Mouse (Mus musculus) cortical plate, adult 2 months (tissue): ENCODE data around the gene Zfp354b. TPM values are rescaled to one million over a fixed set of nuclear protein-coding genes. Genes with fewer than 3 reads are reported as not detected.

Experiments
- H3K27ac ChIP-seq: fragments of 200-500 bp; 2 replicates; pipeline ENCODE4 v1.5.1; 2012; ENCODE audit warnings: low read length, control low read depth, inconsistent platforms; ENCODE audit not compliant: insufficient read depth
- H3K4me1 ChIP-seq: fragments of 200-500 bp; 2 replicates; pipeline ENCODE4 v1.6.1; 2011; ENCODE audit warnings: low read length; ENCODE audit not compliant: control insufficient read depth, insufficient read depth
- H3K4me3 ChIP-seq: fragments of 200-500 bp; 2 replicates; pipeline ENCODE4 v1.5.1; 2011; ENCODE audit warnings: mild to moderate bottlenecking, low read length, control low read depth; ENCODE audit not compliant: insufficient read depth
- CTCF ChIP-seq: fragments of 200-500 bp; IDR thresholded peaks from 2 replicates; pipeline ENCODE4 v1.5.1; 2011; ENCODE audit warnings: mild to moderate bottlenecking, control low read depth, low read length; ENCODE audit not compliant: insufficient read depth; ENCODE audit errors: extremely low read depth
- POLR2A ChIP-seq: fragments of 200-500 bp; IDR thresholded peaks from 2 replicates; pipeline ENCODE4 v1.6.1; 2011; ENCODE audit warnings: mild to moderate bottlenecking, low read length, control low read depth; ENCODE audit not compliant: insufficient read depth; ENCODE audit errors: extremely low read depth
- polyA plus RNA-seq: library from polyadenylated mRNA; depleted of rRNA; stranded (reverse); fragments of >200 nt; gene quantifications from 2 replicates; pipeline ENCODE4 v1.2.3, GENCODE M21; 2012

The Zfp354b gene
- polyA plus RNA-seq, 1 experiment = 3.3 TPM

GRCm38 (mm10) chr11:50932040-50932439, 607 bp upstream of the Zfp354b start:
- Histone ChIP-seq H3K4me1 (no peaks in the 10 kb centered on the region), H3K4me3 (peak overlapping the region; percentile 55; the same call in 1 of the 2 replicates), H3K27ac (no peak overlapping the region)
- TF ChIP-seq CTCF = no peak
- no peak for TF ChIP-seq POLR2A

- peak overlapping the region; percentile 55 for H3K4me3 ChIP-seq
- TF ChIP-seq CTCF = no peak
- TF ChIP-seq POLR2A = no peak
- H3K4me1 ChIP-seq = no peaks in the 10 kb centered on the region
- peak overlapping the region; percentile 20 for H3K27ac ChIP-seq
Measured at GRCm38 (mm10) chr11:50931021-50931420, 412 bp downstream of the Zfp354b start.

- H3K4me3 ChIP-seq = peak overlapping the region; percentile 55
- H3K4me1 ChIP-seq = no peaks in the 10 kb centered on the region
- no peak for TF ChIP-seq CTCF
- TF ChIP-seq POLR2A = no peak
- H3K27ac ChIP-seq = no peak overlapping the region
Measured at GRCm38 (mm10) chr11:50930469-50931014, 891 bp downstream of the Zfp354b start.

- TF ChIP-seq POLR2A (peak; percentile 73; the same call in 1 of the 2 replicates), CTCF (peak; percentile 53)
- peak within 1 kb of the TSS; percentile 85 for H3K27ac ChIP-seq
- H3K4me3 ChIP-seq = peak within 1 kb of the TSS; percentile 95
- H3K4me1 ChIP-seq = peaks cover 3% of the 10 kb centered on the region; the same call in 1 of the 2 replicates
Measured at GRCm38 (mm10) chr11:50915671-50916320, 15.6 kb downstream of the Zfp354b start, which contains the start of gene Zfp2. Gene Zfp2, minus strand, starts transcription at chr11:50916165.

- Histone ChIP-seq H3K4me3 (peak overlapping the region; percentile 9; the same call in 1 of the 2 replicates), H3K4me1 (peaks cover 3% of the 10 kb centered on the region; the same call in 1 of the 2 replicates), H3K27ac (no peak overlapping the region)
- TF ChIP-seq CTCF (no peak), POLR2A (no peak)
Measured at GRCm38 (mm10) chr11:50914461-50914860, 17.0 kb downstream of the Zfp354b start.

- Histone ChIP-seq H3K4me3 (no peak overlapping the region), H3K4me1 (peaks cover 3% of the 10 kb centered on the region; the same call in 1 of the 2 replicates), H3K27ac (no peak overlapping the region)
- TF ChIP-seq CTCF = no peak
- TF ChIP-seq POLR2A = no peak
Measured at GRCm38 (mm10) chr11:50913301-50913700, 18.1 kb downstream of the Zfp354b start.

- H3K27ac ChIP-seq = no peak overlapping the region
- no peak for TF ChIP-seq CTCF
- TF ChIP-seq POLR2A = 0 out of 2 replicates have a peak, but pooled peaks have one; percentile 21
- H3K4me1 ChIP-seq = peaks cover 8% of the 10 kb centered on the region
- no peak overlapping the region for H3K4me3 ChIP-seq
Measured at GRCm38 (mm10) chr11:50908136-50908535, 23.3 kb downstream of the Zfp354b start.

GRCm38 (mm10) chr11:50897359-50897758, 34.1 kb downstream of the Zfp354b start:
- H3K4me3 ChIP-seq = no peak overlapping the region
- no peaks in the 10 kb centered on the region for H3K4me1 ChIP-seq
- TF ChIP-seq CTCF (no peak), POLR2A (no peak)
- no peak overlapping the region for H3K27ac ChIP-seq

- H3K4me3 ChIP-seq = no peak overlapping the region
- H3K27ac ChIP-seq = no peak overlapping the region
- no peaks in the 10 kb centered on the region for H3K4me1 ChIP-seq
- TF ChIP-seq CTCF (no peak), POLR2A (no peak)
Measured at GRCm38 (mm10) chr11:50892441-50892840, 39.0 kb downstream of the Zfp354b start.

GRCm38 (mm10) chr11:50887390-50888128, 43.9 kb downstream of the Zfp354b start, which contains the start of gene Zfp454:
Gene Zfp454, minus strand, starts transcription at chr11:50887651.
- Histone ChIP-seq H3K4me1 (no peaks in the 10 kb centered on the region), H3K4me3 (peak within 1 kb of the TSS; percentile 51)
- TF ChIP-seq POLR2A = peak; percentile 82; the same call in 1 of the 2 replicates
- TF ChIP-seq CTCF = no peak

GRCm38 (mm10) chr11:50886933-50887293, 44.5 kb downstream of the Zfp354b start:
- Histone ChIP-seq H3K4me3 (peak overlapping the region; percentile 51), H3K4me1 (no peaks in the 10 kb centered on the region), H3K27ac (no peak overlapping the region)
- no peak for TF ChIP-seq CTCF
- TF ChIP-seq POLR2A = no peak

More at GRCm38 (mm10) chr11:50887390-50888128, 43.9 kb downstream of the Zfp354b start, which contains the start of gene Zfp454:
- H3K27ac ChIP-seq = no peak within 1 kb of the TSS
